Mouse (Mus musculus) heart, adult 10 weeks (tissue): ENCODE data around the gene Tpst2. TPM values are rescaled to one million over a fixed set of nuclear protein-coding genes. Genes with fewer than 3 reads are reported as not detected.

Experiments
- polyA plus RNA-seq: library from polyadenylated mRNA; stranded (reverse); fragments of 350-450 nt; fragmentation: Illumina TruSeq; extraction: RNeasy Lipid Tissue Mini Kit (QIAGEN cat#74804); gene quantifications from one replicate; pipeline ENCODE4 v1.2.3, GENCODE M21; 2014; ENCODE audit warnings: low read depth, low replicate concordance

The Tpst2 gene
- polyA plus RNA-seq: 38.5 TPM

GRCm38 (mm10) chr5:112276267-112276873, at the start of gene Tpst2:
Gene Tpst2 (plus strand): TSS chr5:112276691.

GRCm38 (mm10) chr5:112252400-112252799, 24.1 kb upstream of the Tpst2 start, which contains the start of gene Cryba4:
Gene Cryba4 (minus strand): TSS chr5:112252518.

DNA sequence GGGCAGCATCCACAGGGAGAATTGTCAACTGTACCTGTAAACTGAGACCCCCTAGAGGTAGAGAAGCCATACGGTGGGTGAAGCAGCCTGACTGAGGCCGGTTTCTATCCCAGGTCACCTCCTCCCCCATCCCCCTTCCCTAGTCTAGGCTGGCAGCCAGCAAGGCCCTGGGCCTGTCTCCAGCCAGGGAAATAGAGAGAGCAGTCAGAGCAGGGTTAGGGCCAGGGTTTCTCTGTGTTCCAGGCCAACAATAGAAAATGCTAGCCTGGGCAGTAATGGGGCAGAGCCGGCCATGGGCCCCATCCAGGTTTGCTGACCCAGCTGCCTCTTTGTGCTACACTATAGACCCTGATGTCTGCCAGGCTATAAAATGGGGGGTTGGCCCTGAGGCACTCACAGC, 21.1 kb upstream of the Tpst2 start, which contains the start of gene Crybb1:
Gene Crybb1, plus strand, starts transcription at position 390 of the 400 bp plus-strand sequence.

DNA sequence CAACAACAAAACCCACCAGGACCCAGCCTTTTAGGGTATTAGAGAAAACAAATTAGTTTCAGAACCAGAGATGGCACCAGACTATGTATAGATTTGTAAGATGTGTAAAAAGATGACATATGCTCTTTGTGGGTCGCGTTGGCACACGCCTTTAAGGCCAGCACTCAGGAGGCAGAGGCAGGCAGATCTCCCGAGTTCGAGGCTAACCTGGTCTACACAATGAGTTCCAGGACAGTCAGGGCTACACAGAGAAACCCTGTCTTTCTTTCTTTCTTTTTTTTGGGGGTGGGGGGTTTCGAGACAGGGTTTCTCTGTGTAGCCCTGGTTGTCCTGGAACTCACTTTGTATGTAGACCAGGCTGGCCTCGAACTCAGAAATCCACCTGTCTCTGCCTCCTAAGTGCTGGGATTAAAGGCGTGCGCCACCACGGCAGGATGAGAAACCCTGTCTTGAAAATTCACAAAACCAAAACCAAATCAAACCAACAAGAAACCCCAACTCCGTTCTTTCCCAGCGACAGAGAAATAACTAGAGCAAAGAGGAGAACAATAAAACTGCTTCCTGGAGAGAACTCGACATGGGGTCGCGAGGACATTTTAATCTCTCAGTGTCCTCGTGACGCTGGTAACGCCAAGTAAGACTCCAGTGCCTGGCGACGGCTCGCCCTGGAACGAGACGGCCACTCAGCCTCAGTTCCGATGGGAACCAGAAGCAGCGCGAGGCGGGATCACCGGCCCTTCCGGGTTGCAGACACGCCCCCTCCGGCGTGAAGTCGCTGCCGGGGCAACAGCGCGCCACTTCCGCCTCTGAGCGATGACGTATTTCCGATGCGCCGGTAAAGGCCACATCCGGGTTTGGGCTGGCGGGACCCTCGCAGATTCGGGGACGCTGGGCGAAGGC, 49.3 kb downstream of the Tpst2 start, which contains the start of gene Tfip11:
Gene Tfip11, plus strand, starts transcription at position 813 of the 900 bp plus-strand sequence.

DNA sequence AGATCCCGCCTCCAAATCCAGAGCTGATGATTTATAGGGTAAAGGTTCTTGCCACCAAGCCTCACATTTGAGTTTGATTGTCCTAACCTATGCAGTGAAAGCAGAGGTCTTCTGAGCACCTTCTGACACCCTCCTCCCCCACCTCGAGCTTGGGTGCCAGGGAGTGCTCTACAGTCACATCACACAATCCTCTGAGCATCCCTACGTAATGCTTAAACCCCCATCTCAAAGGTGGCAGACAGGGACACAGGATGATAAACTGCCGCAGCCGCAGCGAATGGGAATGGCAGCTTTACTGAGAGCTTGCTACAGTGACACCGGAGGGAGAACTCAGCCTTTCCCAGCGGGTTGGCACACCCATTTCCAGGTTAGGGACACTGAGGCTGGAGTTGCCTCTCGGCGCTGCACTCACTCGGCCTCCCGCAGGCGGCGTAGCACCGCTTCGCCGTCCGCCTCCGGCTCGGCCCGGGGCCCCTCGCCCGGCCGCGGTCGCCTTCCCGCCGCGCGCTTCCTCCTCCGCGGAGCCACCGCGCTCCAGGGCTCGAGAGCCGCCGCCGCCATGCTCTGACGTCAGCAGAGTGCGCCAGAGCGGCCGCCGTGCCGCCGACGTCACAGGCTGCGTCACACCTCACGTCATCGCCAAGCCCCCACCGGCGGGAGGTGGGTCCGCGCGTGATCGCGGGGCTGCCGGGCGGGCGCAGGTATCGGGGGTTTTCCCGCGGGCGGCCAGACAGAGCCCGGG, 66.1 kb downstream of the Tpst2 start, which contains the start of the genes Srrd and Hps4:
Gene Srrd, minus strand, starts transcription at position 578 of the 742 bp plus-strand sequence.
Gene Hps4, plus strand, starts transcription at position 621 of the 742 bp plus-strand sequence.

GRCm38 (mm10) chr5:112355910-112356309, 79.4 kb downstream of the Tpst2 start, which contains the start of gene Gm6583:
Gene Gm6583 (minus strand): TSS chr5:112356033.

Other genes with a start within 250 kb of the Tpst2 start
- 9.9 TPM for gene Cryba4, start 24.2 kb upstream of the Tpst2 start, polyA plus RNA-seq
- gene Crybb1, start 20.9 kb upstream of the Tpst2 start, polyA plus RNA-seq: 2.6 TPM
- gene Tfip11, start 49.7 kb downstream of the Tpst2 start, polyA plus RNA-seq: 15.3 TPM
- gene Srrd, start 66.3 kb downstream of the Tpst2 start, polyA plus RNA-seq: 13.4 TPM
- gene Hps4, start 66.4 kb downstream of the Tpst2 start, polyA plus RNA-seq: 10.5 TPM
- not detected for gene Gm6583, start 79.3 kb downstream of the Tpst2 start, polyA plus RNA-seq
- gene Asphd2, start 118.2 kb downstream of the Tpst2 start, polyA plus RNA-seq: 0.52 TPM
- gene Gm6588, start 172.7 kb downstream of the Tpst2 start, polyA plus RNA-seq: not detected